Mouse (Mus musculus) adrenal gland, adult 2 months (tissue): ENCODE data around the gene Cpsf6. TPM values are rescaled to one million over a fixed set of nuclear protein-coding genes. Genes with fewer than 3 reads are reported as not detected.
A peak's percentile ranks its signal among the peaks of the same experiment; 100 is the strongest.
"Not testable (repeated sequence)": the region's sequence is repeated elsewhere in the genome, so short reads cannot be mapped to it uniquely, and the experiment has no call there.

Experiments
- DNase-seq: peaks from one replicate; pipeline ENCODE4 v3.0.0; 2021
- polyA plus RNA-seq: library from polyadenylated mRNA; depleted of rRNA; stranded (reverse); fragments of >200 nt; gene quantifications from 2 replicates; pipeline ENCODE4 v1.2.3, GENCODE M21; 2012
- total RNA-seq, 2 experiments: library from RNA; stranded (reverse); gene quantifications; 2 replicates each; pipeline ENCODE4 v1.2.3; 2021

The Cpsf6 gene
- total and polyA plus RNA-seq, 3 experiments: 49.8 to 78.5 (median 72.7) TPM

GRCm38 (mm10) chr10:117400246-117400954 is 20.6 kb upstream of the Cpsf6 start:
- no peak for DNase-seq

- DNase-seq: no peak
Measured at GRCm38 (mm10) chr10:117399839-117400238, 20.0 kb upstream of the Cpsf6 start.

GRCm38 (mm10) chr10:117399196-117399595 is 19.4 kb upstream of the Cpsf6 start:
- DNase-seq: no peak

- DNase-seq: no peak
Measured at GRCm38 (mm10) chr10:117398044-117398780, 18.4 kb upstream of the Cpsf6 start.

GRCm38 (mm10) chr10:117397106-117397625 is 17.4 kb upstream of the Cpsf6 start:
- no peak for DNase-seq

GRCm38 (mm10) chr10:117396386-117397048 is 16.7 kb upstream of the Cpsf6 start:
- DNase-seq: no peak

- no peak for DNase-seq
Measured at GRCm38 (mm10) chr10:117395801-117396200, 16.0 kb upstream of the Cpsf6 start.

GRCm38 (mm10) chr10:117394738-117395550 is 15.1 kb upstream of the Cpsf6 start:
- no peak for DNase-seq

GRCm38 (mm10) chr10:117393891-117394395 is 14.1 kb upstream of the Cpsf6 start:
- DNase-seq: no peak

GRCm38 (mm10) chr10:117393196-117393890 is 13.5 kb upstream of the Cpsf6 start:
- peak; percentile 47 for DNase-seq

- DNase-seq: no peak
Measured at GRCm38 (mm10) chr10:117392832-117393195, 13.0 kb upstream of the Cpsf6 start.

GRCm38 (mm10) chr10:117392397-117392796 is 12.6 kb upstream of the Cpsf6 start:
- not testable (repeated sequence) for DNase-seq

GRCm38 (mm10) chr10:117391801-117392200 is 12.0 kb upstream of the Cpsf6 start:
- no peak for DNase-seq

- DNase-seq: no peak
Measured at GRCm38 (mm10) chr10:117391057-117391456, 11.2 kb upstream of the Cpsf6 start.

GRCm38 (mm10) chr10:117389904-117390875 is 10.4 kb upstream of the Cpsf6 start:
- DNase-seq: no peak

GRCm38 (mm10) chr10:117389371-117389740 is 9.5 kb upstream of the Cpsf6 start:
- no peak for DNase-seq

- no peak for DNase-seq
Measured at GRCm38 (mm10) chr10:117388637-117389370, 9.0 kb upstream of the Cpsf6 start.

- not testable (repeated sequence) for DNase-seq
Measured at GRCm38 (mm10) chr10:117387961-117388636, 8.3 kb upstream of the Cpsf6 start.
